Mouse (Mus musculus): ENCODE results near the gene Ergic1.

Ergic1 gene

DNA sequence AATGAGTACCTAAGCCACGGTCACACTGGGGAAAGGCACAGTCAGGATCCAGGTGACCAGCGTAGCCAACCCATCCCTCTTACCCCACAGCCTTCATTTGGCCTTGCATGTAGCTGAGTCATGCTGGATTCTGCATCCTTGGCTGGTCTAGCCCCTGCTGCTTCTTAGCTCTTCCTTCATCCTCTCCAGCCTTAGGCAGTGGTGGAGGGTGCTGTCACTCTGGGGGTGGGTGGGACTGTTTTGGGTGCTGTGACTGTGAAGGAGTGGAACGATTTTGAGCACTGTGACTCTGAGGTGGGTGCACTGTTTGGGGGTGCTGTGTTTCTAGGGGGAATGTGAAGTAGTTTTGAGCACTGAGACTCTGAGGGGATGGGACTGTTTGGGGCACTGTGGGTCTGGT lies 67.6 kb downstream of the Ergic1 start:
- DNase-seq (ENCODE audit: low spot score), result no peak

DNA sequence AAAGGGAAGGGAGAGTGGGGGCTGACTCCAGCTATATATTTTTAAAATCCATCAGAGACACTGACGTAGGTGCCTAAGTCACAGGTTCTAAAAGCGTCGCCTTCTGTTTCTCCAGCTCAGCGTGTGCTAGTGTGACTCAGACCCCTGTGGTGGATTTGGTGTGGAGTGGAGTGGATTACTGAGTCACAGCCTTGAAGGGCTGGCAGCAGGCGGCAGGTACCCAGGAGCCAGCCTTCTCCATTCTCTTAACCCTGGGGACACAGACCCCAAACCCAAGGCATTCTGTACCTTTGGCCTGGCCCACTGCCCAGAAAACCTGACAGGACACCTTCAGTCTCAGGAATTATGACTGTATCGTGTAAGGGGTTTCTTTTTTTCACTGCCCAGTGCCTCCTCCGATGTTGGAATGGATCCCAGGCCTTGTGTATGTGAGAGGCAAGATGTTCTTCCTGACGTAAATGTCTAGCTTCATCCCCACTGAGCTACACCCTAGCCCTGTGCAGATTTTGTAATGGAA lies 70.6 kb downstream of the Ergic1 start:
- DNase-seq (ENCODE audit: low spot score), result no peak

DNA sequence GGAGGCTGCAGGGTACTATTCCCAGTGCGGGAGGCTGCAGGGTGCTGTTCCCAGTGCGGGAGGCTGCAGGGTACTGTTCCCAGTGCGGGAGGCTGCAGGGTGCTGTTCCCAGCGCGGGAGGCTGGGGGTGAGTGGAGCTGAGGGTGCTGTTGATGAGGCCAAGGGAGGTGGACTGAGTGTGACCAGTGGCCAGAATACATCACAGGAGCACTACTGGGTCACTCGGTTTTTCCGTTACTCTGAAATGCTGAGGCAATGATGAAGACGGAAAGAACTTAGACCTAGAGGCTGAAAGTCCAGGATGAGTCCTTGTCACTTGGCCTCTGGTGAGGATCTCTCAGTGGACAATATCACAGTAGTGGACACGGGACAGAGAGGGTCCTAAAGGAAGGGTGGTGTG lies 71.9 kb downstream of the Ergic1 start:
- DNase-seq (ENCODE audit: low spot score), result no peak

DNA sequence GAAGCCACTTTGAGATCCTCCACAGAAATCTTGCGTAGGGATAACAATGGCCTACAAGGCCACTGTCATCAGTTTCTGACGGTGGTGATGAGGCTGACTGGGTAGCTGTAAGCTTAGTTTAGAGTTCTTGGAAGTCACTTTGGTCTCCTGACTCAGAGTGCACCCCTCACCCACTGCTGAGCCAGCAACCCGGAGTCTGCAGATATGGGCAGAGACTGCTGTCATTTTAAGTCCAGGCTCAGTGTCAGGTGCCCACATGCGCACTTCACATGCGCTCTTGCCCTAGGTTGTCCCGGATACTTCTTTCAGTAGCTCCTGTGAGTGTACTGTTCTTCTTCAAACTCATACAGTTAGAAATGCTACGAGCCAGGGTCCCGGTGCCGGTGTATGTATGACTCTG lies 72.6 kb downstream of the Ergic1 start:
- DNase-seq (ENCODE audit: low spot score), result no peak

DNA sequence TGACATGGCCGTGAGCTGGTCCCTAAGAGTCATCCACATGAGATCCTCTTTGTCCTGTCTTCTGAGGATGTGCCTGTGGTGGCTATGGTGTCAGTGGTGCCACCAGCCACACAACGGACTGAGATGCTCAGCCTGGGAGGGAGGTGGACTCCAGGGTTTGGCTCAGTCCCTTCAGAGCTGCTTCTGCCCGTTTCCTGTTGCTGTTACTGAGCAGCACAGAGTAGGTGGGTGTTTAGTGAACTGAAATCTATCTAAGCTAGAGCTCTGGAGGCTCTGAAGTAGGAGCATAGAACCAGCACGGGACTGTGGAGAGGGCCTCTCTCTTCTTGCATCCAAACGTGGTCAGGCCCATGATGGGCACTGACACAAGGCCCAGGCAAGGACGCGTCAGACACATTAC lies 73.2 kb downstream of the Ergic1 start:
- DNase-seq (ENCODE audit: low spot score), result no peak

DNA sequence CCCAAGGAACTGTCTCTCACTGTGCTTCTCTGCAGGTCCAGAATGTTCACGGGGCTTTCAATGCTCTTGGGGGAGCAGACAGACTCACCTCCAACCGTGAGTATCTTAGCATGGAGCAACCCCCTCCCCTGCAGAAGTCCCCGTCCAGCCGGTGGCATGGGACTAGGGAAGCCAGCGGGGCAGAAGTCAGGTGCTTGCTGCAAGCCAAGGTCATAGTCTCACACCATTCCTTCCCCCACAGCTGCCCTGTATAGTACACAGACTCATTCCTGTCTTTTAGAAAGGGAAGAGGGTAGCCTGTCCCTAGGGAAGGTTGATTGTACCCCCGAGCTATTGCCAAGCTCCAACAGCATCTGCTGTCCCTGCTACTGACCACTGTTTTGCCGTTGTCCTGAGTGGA lies 74.7 kb downstream of the Ergic1 start:
- no peak for DNase-seq (ENCODE audit: low spot score)

DNA sequence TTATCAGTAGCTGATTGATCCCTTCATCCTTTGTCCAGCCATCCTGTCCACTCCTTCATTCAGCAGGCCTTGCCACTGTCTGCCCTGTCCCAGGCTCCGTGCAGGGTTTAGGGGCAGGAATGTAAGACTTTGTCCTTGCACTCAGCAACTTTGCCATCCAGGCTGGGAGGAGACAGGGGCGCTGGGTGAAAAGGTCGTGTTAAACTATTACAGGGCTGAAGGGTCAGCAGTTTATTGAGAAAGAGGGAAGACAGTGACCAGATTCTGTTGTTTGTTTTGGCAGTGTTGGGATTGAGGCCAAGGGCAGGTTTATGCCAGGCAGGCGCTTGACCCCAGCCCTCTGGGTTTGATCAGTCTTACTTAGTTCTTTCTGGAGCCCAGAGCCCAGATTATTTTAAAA lies 76.6 kb downstream of the Ergic1 start:
- no peak for DNase-seq (ENCODE audit: low spot score)

DNA sequence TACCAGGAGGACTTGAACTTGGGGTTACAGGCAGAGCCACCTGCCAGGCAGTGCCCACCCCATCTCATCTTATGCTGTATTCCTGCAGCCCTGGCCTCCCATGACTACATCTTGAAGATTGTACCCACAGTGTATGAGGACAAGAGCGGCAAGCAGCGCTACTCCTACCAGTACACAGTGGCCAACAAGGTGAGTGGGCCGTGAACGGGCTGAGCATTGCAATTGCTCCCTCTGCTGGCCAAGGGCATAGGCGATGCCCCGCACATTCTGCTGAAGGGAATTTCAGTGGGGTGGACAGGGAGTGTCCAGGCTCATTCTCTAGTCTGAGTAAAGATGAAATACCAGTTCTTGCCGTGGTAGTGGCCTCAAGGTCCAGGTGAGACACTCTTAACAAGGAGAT lies 77.4 kb downstream of the Ergic1 start:
- DNase-seq (ENCODE audit: low spot score), result peak; percentile 92

DNA sequence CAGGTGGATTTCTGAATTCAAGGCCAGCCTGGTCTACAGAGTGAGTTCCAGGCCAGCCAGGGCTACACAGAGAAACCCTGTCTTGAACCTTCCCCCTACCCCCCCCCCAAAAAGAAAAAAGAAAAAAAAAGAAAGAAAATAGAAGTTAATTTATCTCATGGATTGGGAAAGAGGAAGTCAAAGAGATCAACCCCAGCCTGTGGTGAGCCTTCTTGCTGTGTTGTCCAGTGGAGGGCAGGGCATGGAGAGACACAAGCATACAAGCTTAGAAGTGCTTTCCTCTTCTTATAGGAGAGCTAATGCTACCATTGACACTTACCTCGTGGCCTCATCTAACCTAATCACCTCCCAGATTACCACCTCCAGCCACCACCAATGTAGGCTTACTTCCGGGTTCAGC lies 78.5 kb downstream of the Ergic1 start:
- DNase-seq (ENCODE audit: low spot score), result no peak

DNA sequence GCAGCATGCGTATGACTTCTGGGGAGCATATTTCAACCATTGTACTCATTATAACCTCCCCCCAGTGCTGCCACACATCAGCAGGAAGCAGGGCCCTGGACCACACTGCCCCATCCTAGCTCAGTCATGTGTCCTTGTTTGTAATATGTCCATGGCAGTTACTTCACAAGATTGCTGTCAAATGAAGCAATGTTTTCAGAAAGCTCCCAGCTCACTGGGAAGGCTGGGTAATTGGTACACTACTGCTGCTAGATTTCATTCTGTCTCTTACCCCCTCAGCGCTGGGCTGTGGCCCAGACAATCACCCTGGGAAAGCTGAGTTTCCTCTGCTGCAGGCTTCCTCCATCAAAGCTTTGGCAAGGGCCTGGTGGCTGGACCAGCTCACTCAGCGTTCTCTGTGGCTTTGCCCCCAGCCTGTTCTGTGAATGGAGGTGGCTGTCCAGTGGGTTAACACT lies 79.0 kb downstream of the Ergic1 start:
- no peak for DNase-seq (ENCODE audit: low spot score)

DNA sequence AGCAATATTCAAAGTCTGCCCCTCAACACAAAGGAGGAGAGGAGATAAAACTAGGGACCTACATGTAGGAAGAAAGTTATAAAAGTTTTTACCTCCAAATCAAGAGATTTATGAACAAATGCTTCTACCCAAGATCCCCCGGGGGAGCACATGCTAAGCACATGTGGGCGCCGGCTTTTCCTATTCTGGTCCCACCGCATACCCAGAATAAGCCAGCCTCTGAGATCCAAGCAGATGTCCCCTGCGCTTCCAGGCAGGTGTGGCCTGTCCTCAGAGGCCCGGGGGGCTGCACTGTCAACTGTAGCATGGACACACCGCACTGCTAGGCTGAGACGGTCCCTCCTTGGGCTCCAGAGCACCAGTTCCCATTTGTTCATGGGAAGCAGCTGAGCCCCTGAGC lies 82.2 kb downstream of the Ergic1 start:
- DNase-seq (ENCODE audit: low spot score), result no peak

DNA sequence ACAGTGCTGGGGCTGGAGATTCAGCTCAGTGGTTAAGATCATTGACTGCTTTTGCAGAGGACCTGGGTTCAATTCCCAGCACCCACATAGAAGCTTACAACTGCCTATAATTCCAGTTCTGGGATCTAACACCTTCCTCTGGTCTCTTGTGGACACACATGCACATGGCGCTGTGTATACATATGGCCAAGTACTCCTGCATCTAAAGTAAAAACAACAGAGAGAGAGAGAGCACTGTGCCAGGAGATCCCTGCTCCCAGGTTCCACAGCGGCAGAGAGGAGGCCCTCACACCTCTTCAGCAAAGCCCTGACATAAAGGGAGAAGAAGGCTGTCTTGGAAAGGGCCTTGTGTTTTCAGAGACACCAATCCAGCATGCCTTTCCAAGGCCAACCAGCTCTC lies 82.7 kb downstream of the Ergic1 start:
- DNase-seq (ENCODE audit: low spot score), result no peak

DNA sequence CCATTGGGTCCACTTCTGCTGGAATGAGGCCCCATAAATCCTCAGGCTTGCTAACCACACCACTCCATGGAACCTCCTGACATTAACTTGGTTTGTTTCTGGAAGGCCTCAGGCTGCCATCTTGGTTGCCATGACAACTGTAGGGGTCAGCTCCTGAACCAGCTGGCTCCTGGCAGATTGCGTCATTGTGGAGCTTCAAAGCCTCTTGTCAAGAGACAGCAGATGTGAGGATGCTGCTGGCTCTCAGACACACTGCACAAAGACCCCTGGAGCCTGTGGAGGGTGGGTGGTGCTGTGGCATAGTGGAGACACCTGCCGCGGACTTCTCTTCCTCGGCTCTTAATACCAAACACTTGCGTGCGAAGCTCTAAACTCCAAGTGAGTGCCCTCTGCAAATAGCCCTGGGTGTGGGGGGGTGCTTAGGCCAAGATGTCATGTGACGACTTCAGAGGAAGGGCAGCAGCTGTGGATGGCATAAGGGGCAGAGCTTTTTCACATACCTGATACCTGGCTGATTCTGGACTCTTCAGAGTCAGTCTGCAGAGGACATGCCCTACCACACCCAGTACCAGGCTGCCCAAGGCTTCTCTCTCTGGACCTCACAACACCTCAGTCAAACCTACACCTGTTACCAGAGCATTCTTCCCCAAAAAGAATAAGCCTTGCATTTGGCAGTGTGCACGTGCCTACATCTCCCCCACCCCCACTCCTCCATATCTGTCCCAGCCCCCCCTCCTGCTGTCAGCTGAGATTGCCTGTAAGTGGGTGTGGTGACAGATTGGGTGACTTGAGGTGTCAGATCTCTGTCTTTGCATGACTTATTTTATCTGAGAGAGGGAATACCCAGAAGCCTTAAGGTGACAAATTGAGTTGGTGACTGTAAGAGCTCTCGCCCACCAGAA lies 83.5 kb downstream of the Ergic1 start:
- no peak for DNase-seq (ENCODE audit: low spot score)

DNA sequence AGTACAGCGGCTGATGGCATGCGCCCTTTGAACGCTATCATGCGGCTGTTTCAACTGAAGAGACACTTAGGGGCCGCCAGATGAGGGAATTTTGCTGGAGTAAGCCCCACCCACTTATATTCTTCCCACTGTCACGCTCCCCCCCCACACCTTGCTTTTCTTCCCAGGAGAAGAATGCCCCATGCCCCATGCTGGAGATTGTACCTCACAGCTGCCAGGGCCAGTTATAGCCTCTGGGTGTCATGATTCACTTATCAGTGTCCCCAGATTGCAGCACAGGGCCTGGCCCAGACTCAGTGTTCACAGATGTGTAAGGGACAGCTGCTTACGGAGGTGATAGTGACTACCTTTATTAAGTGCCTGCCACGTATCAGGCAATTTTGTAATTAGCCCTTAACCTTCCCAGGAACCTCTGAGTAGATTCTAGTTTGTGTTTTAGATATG lies 84.1 kb downstream of the Ergic1 start:
- no peak for DNase-seq (ENCODE audit: low spot score)

DNA sequence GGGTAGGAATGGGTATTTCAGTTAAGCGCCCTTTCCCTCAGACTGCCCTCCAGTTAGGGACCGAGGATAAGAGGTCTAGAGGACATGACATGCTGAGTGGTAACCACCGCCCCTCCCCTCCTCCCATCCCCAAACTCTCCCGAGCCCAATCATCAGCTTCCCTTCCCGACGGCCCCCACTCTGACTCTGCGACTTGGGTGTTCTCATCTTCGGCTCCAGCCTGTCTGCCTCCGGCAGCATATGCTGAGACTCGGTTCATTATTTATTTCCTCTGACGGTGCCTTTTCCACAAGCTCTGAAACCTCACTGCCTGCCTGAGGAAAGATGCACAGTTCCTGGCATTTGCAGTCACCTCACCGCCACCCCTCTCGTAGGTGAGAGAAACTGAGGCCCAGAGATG lies 86.0 kb downstream of the Ergic1 start:
- DNase-seq (ENCODE audit: low spot score), result no peak

DNA sequence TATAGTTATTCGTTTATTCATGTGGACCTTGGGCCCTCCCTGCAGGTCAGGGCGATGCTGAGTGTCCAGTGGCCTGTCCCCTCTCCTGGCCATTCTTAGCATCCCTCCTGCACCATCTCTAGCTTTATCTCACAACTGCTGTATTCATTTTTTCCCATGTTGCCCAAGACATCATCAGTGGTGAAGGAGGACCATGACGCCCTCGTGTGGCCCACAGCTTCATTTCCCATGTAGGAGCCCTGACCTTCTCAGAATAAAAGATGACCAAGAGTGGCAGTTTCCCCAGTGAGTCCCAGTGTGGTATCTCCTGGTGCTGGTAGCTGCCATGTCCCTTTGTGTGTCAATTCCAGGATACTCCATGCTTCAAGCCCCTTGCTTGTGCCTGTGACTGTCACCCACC lies 88.3 kb downstream of the Ergic1 start:
- DNase-seq (ENCODE audit: low spot score), result no peak

DNA sequence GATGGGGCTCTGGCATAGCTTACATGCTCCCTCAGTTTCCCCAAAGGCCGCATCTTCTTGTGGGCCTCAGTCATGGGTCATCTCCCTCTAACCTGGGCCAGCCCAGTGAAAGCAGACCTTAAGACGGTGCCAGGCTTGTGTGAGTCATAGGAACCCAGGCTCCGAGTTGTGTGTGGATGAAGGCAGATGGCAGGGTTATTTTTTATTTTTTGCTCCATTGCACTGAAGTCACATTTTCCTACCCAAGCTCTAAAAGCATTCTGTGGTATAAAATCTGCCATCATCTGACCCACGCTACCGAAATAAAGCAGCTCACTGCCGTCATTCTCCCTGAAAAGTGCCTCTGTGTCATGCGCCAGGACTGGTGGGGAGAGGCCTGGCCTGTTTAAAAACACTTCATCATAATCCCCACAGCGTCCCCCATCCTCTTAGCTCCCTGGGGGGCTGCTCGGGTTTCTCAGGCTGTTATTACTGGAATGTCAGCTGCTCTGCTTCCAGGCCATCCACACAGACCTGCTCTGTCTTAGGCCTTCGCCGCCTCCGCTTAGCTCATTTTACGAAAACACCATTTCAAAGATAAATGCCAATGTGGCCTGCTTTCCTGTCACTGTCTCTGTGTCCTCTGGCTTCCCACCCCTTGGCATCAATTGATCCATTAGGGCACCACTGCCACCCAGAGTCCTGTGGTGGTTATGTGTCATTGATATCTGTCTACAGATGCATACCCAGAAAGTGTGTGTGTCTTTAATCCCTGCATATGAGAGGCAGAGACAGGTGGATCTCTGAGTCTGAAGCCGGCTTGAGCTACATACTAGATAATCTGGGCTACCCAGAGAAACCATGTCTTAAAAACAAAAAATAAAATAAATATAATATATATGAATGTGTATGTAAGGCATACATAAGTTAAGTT lies 89.4 kb downstream of the Ergic1 start:
- no peak for DNase-seq (ENCODE audit: low spot score)

DNA sequence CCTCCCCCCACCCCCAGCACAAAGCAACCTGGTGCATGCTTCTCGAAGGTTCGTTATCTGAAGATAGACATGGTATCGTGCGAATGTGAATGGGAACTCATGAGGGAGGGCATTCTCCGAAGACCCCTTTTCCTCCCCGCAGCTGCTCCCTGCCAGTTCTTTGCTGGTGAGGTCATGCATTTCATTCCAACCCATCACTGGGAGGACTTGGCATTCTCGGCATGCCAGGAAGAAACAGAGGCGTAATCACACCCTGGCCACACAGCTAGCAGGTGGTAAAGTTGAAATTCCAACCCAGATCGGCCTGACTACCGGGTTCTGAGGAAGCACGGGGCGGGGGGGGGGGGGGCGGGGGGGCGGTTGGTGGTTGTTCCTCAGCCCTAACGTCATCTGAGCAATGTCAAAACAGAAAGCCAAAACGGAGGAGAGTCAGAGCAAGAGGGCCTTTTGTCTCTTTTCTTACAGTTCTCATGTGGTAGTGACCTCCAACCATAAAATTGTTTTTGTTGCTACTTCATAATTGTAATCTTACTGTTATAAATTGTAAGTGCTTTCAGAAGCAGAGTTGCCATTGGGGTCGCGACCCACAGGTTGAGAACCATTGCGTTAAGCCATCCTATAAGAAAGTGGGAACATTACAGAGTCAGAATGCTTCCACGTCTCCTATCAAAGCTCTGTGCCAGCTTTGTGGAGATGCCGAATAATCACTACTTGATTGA lies 97.7 kb downstream of the Ergic1 start:
- no peak for DNase-seq (ENCODE audit: low spot score)

DNA sequence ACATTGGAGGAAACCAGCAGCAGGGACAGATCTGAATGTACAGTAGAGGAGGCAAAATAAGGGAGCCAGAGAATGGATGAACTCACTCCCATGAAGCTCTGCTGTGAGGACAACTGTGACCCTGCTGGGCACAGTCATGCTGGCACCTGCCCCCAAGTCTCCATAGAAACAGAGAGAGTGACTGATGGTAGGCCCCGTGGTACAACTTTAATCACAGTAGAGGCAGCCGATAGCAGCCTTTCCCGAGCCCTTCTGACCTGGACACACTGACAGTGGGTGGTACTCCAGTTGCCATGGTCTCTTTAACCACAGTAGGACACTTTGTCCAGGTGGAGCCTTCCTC lies 98.3 kb downstream of the Ergic1 start:
- DNase-seq (ENCODE audit: low spot score), result no peak

DNA sequence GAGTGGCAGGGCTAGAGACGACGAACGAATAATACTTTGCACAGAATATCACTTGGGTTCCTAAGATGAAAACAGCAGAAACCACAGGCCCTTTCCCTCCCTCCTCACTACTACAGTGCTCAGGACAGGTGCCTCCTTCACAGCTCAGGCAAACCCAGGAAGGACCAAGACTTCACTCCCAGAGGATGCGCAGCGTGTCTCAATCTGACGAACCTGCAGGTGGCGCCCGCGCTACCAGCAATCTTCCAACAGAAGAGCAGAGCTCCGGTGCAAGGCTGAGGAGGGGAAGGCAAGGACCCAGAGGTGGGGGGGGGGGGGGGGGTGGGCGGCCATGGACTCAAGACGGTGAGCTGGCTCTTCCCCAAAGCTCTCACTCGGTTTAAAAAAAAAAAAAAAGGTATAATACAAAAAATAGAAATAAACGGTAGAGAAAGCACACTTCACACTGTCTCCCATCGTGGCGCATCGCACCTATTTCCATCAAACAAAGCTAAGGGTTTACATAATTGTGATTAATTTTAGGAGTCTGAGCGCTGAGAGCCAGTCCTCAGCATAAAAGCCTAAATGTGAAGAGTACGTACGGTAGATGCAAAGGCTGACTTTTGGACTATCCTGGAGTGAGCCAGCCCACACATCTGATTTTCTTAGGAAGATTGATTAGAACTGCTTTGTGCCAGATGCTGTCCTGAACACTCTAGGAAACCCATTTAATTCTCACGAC lies 99.1 kb downstream of the Ergic1 start:
- DNase-seq (ENCODE audit: low spot score), result peak; percentile 91

DNA sequence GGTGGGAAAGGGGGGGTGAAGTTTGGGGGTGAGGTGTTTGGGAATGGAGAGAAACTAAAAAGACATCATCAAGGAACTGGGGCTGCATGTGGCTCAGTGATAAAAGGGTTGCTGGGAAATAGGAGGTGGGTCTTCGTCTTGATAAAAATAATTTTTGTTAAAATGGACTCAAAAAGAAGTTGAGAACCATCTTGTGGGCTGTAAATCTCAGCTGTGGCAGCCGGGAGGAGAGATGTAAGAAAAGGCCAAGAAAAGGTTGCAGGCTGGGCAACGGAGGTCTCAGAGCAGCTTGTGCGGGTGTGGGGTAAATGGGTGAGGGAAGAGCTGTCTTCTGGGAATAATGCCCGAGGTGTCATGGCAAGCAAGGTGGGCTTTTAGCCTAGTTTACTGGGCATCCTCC lies 100.9 kb downstream of the Ergic1 start:
- DNase-seq (ENCODE audit: low spot score), result no peak

Data from testis, postnatal 10 days (tissue).